Mouse (Mus musculus) spleen, adult 2 months (tissue): ENCODE data around the gene Map4. TPM values are rescaled to one million over a fixed set of nuclear protein-coding genes. Genes with fewer than 3 reads are reported as not detected.
"Not testable (repeated sequence)": the region's sequence is repeated elsewhere in the genome, so short reads cannot be mapped to it uniquely, and the experiment has no call there.

Experiments used
- DNase-seq, 2 experiments: peaks; one replicate each; pipeline versions ENCODE4 v3.0.0 to v3.0.0-alpha.2; 2012 to 2021; ENCODE audit warnings: low spot score in 2 of 2, low read depth in 1 of 2
- H3K27ac ChIP-seq: fragments of 200-500 bp; 2 replicates; pipeline ENCODE4 v1.5.1; 2012; ENCODE audit warnings: low read length, inconsistent platforms; ENCODE audit not compliant: insufficient read depth
- H3K27me3 ChIP-seq: fragments of 200-500 bp; 2 replicates; pipeline ENCODE4 v1.6.1; 2012; ENCODE audit warnings: mild to moderate bottlenecking, moderate library complexity, low read length, inconsistent platforms; ENCODE audit not compliant: control insufficient read depth, insufficient read depth
- H3K36me3 ChIP-seq: fragments of 200-500 bp; 2 replicates; pipeline ENCODE4 v1.6.1; 2012; ENCODE audit warnings: mild to moderate bottlenecking, low read length, inconsistent platforms; ENCODE audit not compliant: control insufficient read depth, insufficient read depth
- H3K4me1 ChIP-seq: fragments of 200-500 bp; 2 replicates; pipeline ENCODE4 v1.6.1; 2011; ENCODE audit warnings: inconsistent platforms; ENCODE audit not compliant: control insufficient read depth, insufficient read depth, insufficient read length
- H3K4me3 ChIP-seq: fragments of 200-500 bp; 2 replicates; pipeline ENCODE4 v1.5.1; 2011; ENCODE audit warnings: mild to moderate bottlenecking, inconsistent platforms; ENCODE audit not compliant: insufficient read depth, insufficient read length; ENCODE audit errors: extremely low read depth
- CTCF ChIP-seq: fragments of 200-500 bp; IDR thresholded peaks from 2 replicates; pipeline ENCODE4 v1.5.1; 2011; ENCODE audit warnings: mild to moderate bottlenecking, inconsistent platforms; ENCODE audit not compliant: insufficient read depth, insufficient read length, insufficient replicate concordance; ENCODE audit errors: extremely low read depth
- POLR2A ChIP-seq: fragments of 200-500 bp; IDR thresholded peaks from 2 replicates; pipeline ENCODE4 v1.6.1; 2011; ENCODE audit warnings: low read depth, low read length, inconsistent platforms
- WGBS: fragments of 180-500 bp; shearing (Covaris S2); methylation state at CpG from one replicate; pipeline ENCODE4 v1.1.7; 2018; 5-methylcytosine and 5-hydroxymethylcytosine counted together
- polyA plus RNA-seq: library from polyadenylated mRNA; depleted of rRNA; stranded (reverse); fragments of >200 nt; gene quantifications from 2 replicates; pipeline ENCODE4 v1.2.3, GENCODE M21; 2012

The Map4 gene
- polyA plus RNA-seq, 1 experiment: 103 TPM

- Histone ChIP-seq H3K36me3 (peaks cover 22% of the 10 kb centered on the region), H3K4me3 (no peak overlapping the region), H3K4me1 (no peaks in the 10 kb centered on the region), H3K27ac (no peak overlapping the region), H3K27me3 (no peaks in the 10 kb centered on the region)
- 14% methylated on average over 1 of the region's 1 CpGs for WGBS
- TF ChIP-seq CTCF: peak; percentile 79; the same call in 1 of the 2 replicates
- TF ChIP-seq POLR2A: no peak
- peak; percentile 27 to 56 for DNase-seq
Observed at GRCm38 (mm10) chr9:110071843-110072242, 140.6 kb downstream of the Map4 start.

- not testable (repeated sequence) for DNase-seq, H3K4me1 ChIP-seq, H3K27ac ChIP-seq, H3K4me3 ChIP-seq, H3K27me3 ChIP-seq
- peaks cover 17% of the 10 kb centered on the region for H3K36me3 ChIP-seq
- 91% methylated on average over 4 of the region's 7 CpGs for WGBS
Observed at GRCm38 (mm10) chr9:110076468-110076867, 145.2 kb downstream of the Map4 start.

GRCm38 (mm10) chr9:110081066-110081465 lies 149.8 kb downstream of the Map4 start:
- Histone ChIP-seq H3K36me3 (peaks cover 34% of the 10 kb centered on the region), H3K27ac (no peak overlapping the region), H3K4me1 (no peaks in the 10 kb centered on the region), H3K4me3 (no peak overlapping the region), H3K27me3 (no peaks in the 10 kb centered on the region)
- WGBS: 91% methylated on average over 3 of the region's 3 CpGs
- TF ChIP-seq CTCF (no peak), POLR2A (no peak)
- DNase-seq: no peak

GRCm38 (mm10) chr9:110084201-110084964 lies 153.1 kb downstream of the Map4 start:
- no peaks in the 10 kb centered on the region for H3K4me1 ChIP-seq
- TF ChIP-seq POLR2A (no peak), CTCF (no peak)
- 90% methylated on average over 25 of the region's 25 CpGs for WGBS
- no peaks in the 10 kb centered on the region for H3K27me3 ChIP-seq
- H3K27ac ChIP-seq: no peak overlapping the region
- H3K4me3 ChIP-seq: no peak overlapping the region
- no peak for DNase-seq
- peaks cover 49% of the 10 kb centered on the region for H3K36me3 ChIP-seq

GRCm38 (mm10) chr9:110085693-110086092 lies 154.4 kb downstream of the Map4 start:
- no peaks in the 10 kb centered on the region for H3K4me1 ChIP-seq
- peaks cover 49% of the 10 kb centered on the region for H3K36me3 ChIP-seq
- 92% methylated on average over 8 of the region's 8 CpGs for WGBS
- DNase-seq: no peak
- no peak overlapping the region for H3K4me3 ChIP-seq
- H3K27me3 ChIP-seq: no peaks in the 10 kb centered on the region
- TF ChIP-seq POLR2A (no peak), CTCF (no peak)
- H3K27ac ChIP-seq: no peak overlapping the region

- Histone ChIP-seq H3K27me3 (no peaks in the 10 kb centered on the region), H3K27ac (no peak overlapping the region), H3K4me3 (no peak overlapping the region), H3K36me3 (peaks cover 35% of the 10 kb centered on the region), H3K4me1 (no peaks in the 10 kb centered on the region)
- DNase-seq: no peak
- 90% methylated on average over 4 of the region's 4 CpGs for WGBS
- TF ChIP-seq POLR2A (no peak), CTCF (no peak)
Observed at GRCm38 (mm10) chr9:110093303-110093702, 162.0 kb downstream of the Map4 start.

- H3K27ac ChIP-seq: no peak overlapping the region
- TF ChIP-seq CTCF (no peak), POLR2A (no peak)
- 91% methylated on average over 4 of the region's 4 CpGs for WGBS
- H3K27me3 ChIP-seq: no peaks in the 10 kb centered on the region
- DNase-seq: no peak
- peaks cover 29% of the 10 kb centered on the region for H3K36me3 ChIP-seq
- no peaks in the 10 kb centered on the region for H3K4me1 ChIP-seq
- H3K4me3 ChIP-seq: no peak overlapping the region
Observed at GRCm38 (mm10) chr9:110094761-110095160, 163.5 kb downstream of the Map4 start.
